33 mouse cellular contexts compared by ENCODE assay signal in genomic region chr12:32231398-32231797, GRCm38 (mm10). TPM values are rescaled to one million over a fixed set of nuclear protein-coding genes. Genes with fewer than 3 reads are reported as not detected.
DNase-seq lines count a peak whose midpoint lies in the region; ATAC-seq and TF ChIP-seq lines count a peak whose summit lies in the region.
"Had no signal": no experiment of that assay in that cellular context is flagged by ENCODE, and none has a peak within 500 bp of the region (broad histone marks: within the 10 kb centered on the region; RNA-seq: fewer than 3 reads in every experiment).

No protein-coding gene starts in this region.

- no peak for TF ChIP-seq CTCF in cerebellum, adult 2 months (IDR thresholded peaks at IDR 0.05; ENCODE audit: borderline replicate concordance, insufficient read depth, low read depth, low read length)

- no peak overlapping the region for H3K4me3 ChIP-seq in liver, embryonic 15.5 days (replicated peaks)
- no peak overlapping the region for H3K4me3 ChIP-seq in cerebellum, adult 2 months (replicated peaks; ENCODE audit: insufficient read depth, low read depth, low read length)
- H3K4me3 ChIP-seq: embryonic facial prominence, embryonic 12.5 days; gastrocnemius, adult 2 months; hindbrain, embryonic 13.5 days; limb, embryonic 13.5 days; midbrain, embryonic 10.5 days; midbrain, embryonic 15.5 days had no signal

- H3K4me2 ChIP-seq in liver, embryonic 15.5 days, result peak overlapping the region; percentile 42
- H3K4me2 ChIP-seq: embryonic facial prominence, embryonic 12.5 days; heart, embryonic 11.5 days; hindbrain, embryonic 13.5 days; limb, embryonic 13.5 days; midbrain, embryonic 15.5 days had no signal

- ATAC-seq in liver, embryonic 15.5 days (ENCODE audit: insufficient read depth), result peak; percentile 93
- ATAC-seq: CD4-positive, CD25-positive, alpha-beta regulatory T cell, adult 4 months; forebrain, embryonic 16.5 days; intestine, embryonic 16.5 days; midbrain, embryonic 15.5 days had no signal

- peak overlapping the region; percentile 45; the same call in 1 of the 2 replicates for H3K27ac ChIP-seq in liver, embryonic 15.5 days (replicated peaks)
- no peak overlapping the region for H3K27ac ChIP-seq in cerebellum, adult 2 months (ENCODE audit: insufficient read depth, low read length)
- H3K27ac ChIP-seq: embryonic facial prominence, embryonic 12.5 days; gastrocnemius, adult 2 months; hindbrain, embryonic 13.5 days; limb, embryonic 13.5 days; midbrain, embryonic 10.5 days; midbrain, embryonic 15.5 days had no signal

- H3K27me3 ChIP-seq in liver, embryonic 15.5 days, result peaks cover 1% of the 10 kb centered on the region; the same call in 1 of the 2 replicates
- H3K27me3 ChIP-seq in cerebellum, adult 2 months (ENCODE audit: control insufficient read depth, insufficient read depth, low read length), result no peaks in the 10 kb centered on the region
- H3K27me3 ChIP-seq: embryonic facial prominence, embryonic 12.5 days; hindbrain, embryonic 13.5 days; limb, embryonic 13.5 days; midbrain, embryonic 15.5 days had no signal

- H3K9me3 ChIP-seq in liver, embryonic 15.5 days (replicated peaks), result no peaks in the 10 kb centered on the region
- H3K9me3 ChIP-seq: embryonic facial prominence, embryonic 12.5 days; hindbrain, embryonic 13.5 days; limb, embryonic 13.5 days; midbrain, embryonic 10.5 days; midbrain, embryonic 15.5 days had no signal

- no peaks in the 10 kb centered on the region for H3K36me3 ChIP-seq in liver, embryonic 15.5 days (replicated peaks)
- H3K36me3 ChIP-seq: embryonic facial prominence, embryonic 12.5 days; hindbrain, embryonic 13.5 days; limb, embryonic 13.5 days; midbrain, embryonic 10.5 days; midbrain, embryonic 15.5 days had no signal

- H3K9ac ChIP-seq in liver, embryonic 15.5 days, result no peak overlapping the region
- H3K9ac ChIP-seq: embryonic facial prominence, embryonic 12.5 days; hindbrain, embryonic 13.5 days; limb, embryonic 13.5 days; midbrain, embryonic 15.5 days had no signal

- no peak for TF ChIP-seq POLR2A in cerebellum, adult 2 months (IDR thresholded peaks at IDR 0.05; ENCODE audit: borderline replicate concordance, insufficient read depth, low read length)

- peak; percentile 71 for DNase-seq in c-Kit-positive CD71-positive TER-119-negative erythroid progenitor cells, embryonic 14.5 days (ENCODE audit: low read depth)
- DNase-seq in liver, result peak; percentile 63
- DNase-seq in cerebellum, adult 11 months, result no peak
- DNase-seq in cerebellum, adult 8-10 months, result no peak
- no peak for DNase-seq in cerebellum, adult 2 months
- no peak for DNase-seq in adrenal gland, postnatal 14 days
- DNase-seq: adrenal gland, adult 2 months; cerebellum, adult 9-10 months; cerebellum, postnatal 36 days; embryo, embryonic 11 days; gastrocnemius, adult 2 months; gastrocnemius, postnatal 36 days; heart, adult 18-20 months; heart, postnatal 36 days; kidney, adult 8-10 months; kidney, postnatal 10 days; layer of hippocampus, adult 9-11 months; lung, adult 2 months; lung, postnatal 10 days; right cerebral cortex, postnatal 25 days; spleen, adult 18-20 months; thymus, adult 2 months; thymus, postnatal 4 days had no signal

- 64% methylated on average over 1 of the region's 1 CpGs for WGBS in liver, embryonic 15.5 days (ENCODE audit: insufficient replicate concordance)
- 90% methylated on average over 1 of the region's 1 CpGs for WGBS in cerebellum, adult 2 months

- peaks cover 41% of the 10 kb centered on the region for H3K4me1 ChIP-seq in liver, embryonic 15.5 days (replicated peaks)
- H3K4me1 ChIP-seq in cerebellum, adult 2 months (ENCODE audit: control insufficient read depth, insufficient read depth, low read length), result no peaks in the 10 kb centered on the region
- H3K4me1 ChIP-seq: limb, embryonic 13.5 days; midbrain, embryonic 15.5 days had no signal

RNA-seq across cellular contexts. Expression of gene Pik3cg, which starts 22.9 kb away (rescaled TPM):
- polyA plus RNA-seq in liver, embryonic 15.5 days (2015; fragmentation: Nextera tagmentation; extraction: Ambion mirVana), result 3.3 and 3.4 TPM in 2 replicates
- 0.71 and 0.74 TPM in 2 replicates for polyA plus RNA-seq in cerebellum, adult 2 months (2012; rRNA removed)
- total RNA-seq in adrenal gland, postnatal 14 days (2021), result 1.9 and 6.2 TPM in 2 replicates

Comparison
In these comparisons a context has a peak if more than half of its experiments do, and no peak if none do; other contexts are left out.
1. DNase-seq: peak in c-Kit-positive CD71-positive TER-119-negative erythroid progenitor cells, embryonic 14.5 days (single experiment) and liver (single experiment); none in cerebellum, adult 11 months (single experiment), cerebellum, adult 8-10 months (single experiment), cerebellum, adult 2 months (0 of 2) and adrenal gland, postnatal 14 days (single experiment).